Mouse (Mus musculus): ENCODE measurements around the gene Kcnh1. TPM values are rescaled to one million over a fixed set of nuclear protein-coding genes. Genes with fewer than 3 reads are reported as not detected.

Kcnh1 gene
- polyA plus RNA-seq, 2 experiments, result under 0.01 TPM; not detected in 1

GRCm38 (mm10) chr1:192300417-192300816, 109.8 kb downstream of the Kcnh1 start:
- no peak for TF ChIP-seq CTCF (IDR thresholded peaks at IDR 0.05; ENCODE audit: low read depth)
- TF ChIP-seq EP300 (IDR thresholded peaks at IDR 0.05; ENCODE audit: low read depth), result no peak
- no peaks in the 10 kb centered on the region for H3K9me3 ChIP-seq (ENCODE audit: control insufficient read depth, low read length)
- H3K27ac ChIP-seq, result no peak overlapping the region
- no peak overlapping the region for H3K4me3 ChIP-seq (ENCODE audit: insufficient read depth in 1 of 2, low read depth in 2 of 2, low read length in 2 of 2)
- 64% methylated on average over 7 of the region's 7 CpGs for WGBS (ENCODE audit: insufficient replicate concordance)
- DNase-seq (ENCODE audit: low read depth in 3 of 3, low spot score in 3 of 3), result no peak
- no peak overlapping the region for H3K9ac ChIP-seq (replicated peaks)
- no peaks in the 10 kb centered on the region; a peak in 1 of 4 replicates for H3K4me1 ChIP-seq (replicated peaks; ENCODE audit: control insufficient read depth in 2 of 2, insufficient read depth in 2 of 2, low read length in 1 of 2)
- ATAC-seq (ENCODE audit: insufficient read depth), result no peak
- no peak overlapping the region for H3K4me2 ChIP-seq (ENCODE audit: low read depth)
- H3K36me3 ChIP-seq (replicated peaks; ENCODE audit: control insufficient read depth, insufficient read depth, low read depth), result no peaks in the 10 kb centered on the region
- H3K27me3 ChIP-seq (ENCODE audit: control insufficient read depth, insufficient read depth, low read length), result no peaks in the 10 kb centered on the region

DNA sequence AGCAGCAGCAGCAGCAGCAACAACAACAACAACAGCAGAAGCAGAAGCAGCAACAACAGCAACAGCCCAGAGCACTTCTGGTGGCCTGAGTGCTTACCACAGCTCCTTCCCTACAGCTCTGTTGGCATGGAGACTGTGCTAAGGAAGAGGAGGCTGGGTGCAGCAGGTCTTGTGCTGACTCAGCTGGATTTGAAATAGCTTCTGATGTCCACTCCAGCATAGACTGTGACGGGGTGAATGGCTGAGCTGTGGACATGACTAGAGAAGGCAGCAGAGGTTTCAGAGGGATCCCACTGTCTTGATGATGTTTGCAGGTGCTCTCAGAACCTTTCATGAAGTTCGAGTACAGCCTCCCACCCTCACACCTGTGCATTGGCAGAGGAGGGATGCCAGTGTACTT, 113.0 kb downstream of the Kcnh1 start:
- Histone ChIP-seq H3K4me3 (ENCODE audit: insufficient read depth in 1 of 2, low read depth in 2 of 2, low read length in 2 of 2) (no peak overlapping the region), H3K4me2 (ENCODE audit: low read depth) (no peak overlapping the region), H3K27ac (no peak overlapping the region), H3K36me3 (replicated peaks; ENCODE audit: control insufficient read depth, insufficient read depth, low read depth) (no peaks in the 10 kb centered on the region), H3K9ac (replicated peaks) (no peak overlapping the region), H3K27me3 (ENCODE audit: control insufficient read depth, insufficient read depth, low read length) (no peaks in the 10 kb centered on the region), H3K9me3 (ENCODE audit: control insufficient read depth, low read length) (no peaks in the 10 kb centered on the region), H3K4me1 (replicated peaks; ENCODE audit: control insufficient read depth in 2 of 2, insufficient read depth in 2 of 2, low read length in 1 of 2) (no peaks in the 10 kb centered on the region; a peak in 1 of 4 replicates)
- ATAC-seq (ENCODE audit: insufficient read depth) (no peak), DNase-seq (ENCODE audit: low read depth in 3 of 3, low spot score in 3 of 3) (no peak)
- WGBS (ENCODE audit: insufficient replicate concordance), result 39% methylated on average over 2 of the region's 2 CpGs
- no peak for TF ChIP-seq EP300 (IDR thresholded peaks at IDR 0.05; ENCODE audit: low read depth)
- no peak for TF ChIP-seq CTCF (IDR thresholded peaks at IDR 0.05; ENCODE audit: low read depth)

DNA sequence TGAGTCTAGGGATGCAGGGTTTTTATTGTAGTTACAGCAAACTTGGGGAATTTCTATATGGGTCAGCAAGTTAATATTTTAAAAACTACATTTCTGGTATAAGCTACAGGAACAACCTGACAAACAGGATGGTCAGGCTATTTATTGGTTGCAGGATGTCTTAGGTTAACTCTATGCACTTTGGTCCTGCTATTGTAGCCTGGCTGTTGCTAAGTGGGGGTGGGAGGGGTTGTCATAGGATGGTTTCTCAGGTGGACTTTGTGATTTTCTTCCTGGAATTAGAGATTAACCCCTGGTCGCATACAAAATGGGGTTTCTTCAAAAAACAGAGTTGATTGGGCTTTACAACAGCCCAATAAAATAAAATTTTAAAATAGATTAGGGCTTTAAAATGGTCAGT, 114.6 kb downstream of the Kcnh1 start:
- 61% methylated on average over 1 of the region's 1 CpGs for WGBS (ENCODE audit: insufficient replicate concordance)

DNA sequence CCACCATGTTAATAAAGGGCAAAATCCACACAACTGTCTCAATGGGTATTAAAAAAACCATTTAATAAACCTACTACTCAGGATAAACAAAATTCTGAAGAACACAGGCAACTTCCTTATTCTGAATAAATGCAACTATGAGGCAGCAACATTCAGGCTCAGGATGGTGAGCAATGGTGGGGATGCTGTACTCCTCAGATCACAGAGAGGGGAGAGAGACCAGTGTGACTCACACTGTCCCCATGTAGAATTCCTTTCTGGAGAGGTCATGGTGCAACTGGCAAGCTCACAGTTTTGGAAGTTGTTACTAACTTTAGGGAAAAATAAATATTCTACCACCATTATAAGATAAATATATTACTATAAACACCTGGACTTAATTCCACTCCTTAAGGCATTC, 116.5 kb downstream of the Kcnh1 start:
- Histone ChIP-seq H3K27me3 (ENCODE audit: control insufficient read depth, insufficient read depth, low read length) (no peaks in the 10 kb centered on the region), H3K9me3 (ENCODE audit: control insufficient read depth, low read length) (no peaks in the 10 kb centered on the region), H3K9ac (replicated peaks) (no peak overlapping the region), H3K4me3 (ENCODE audit: insufficient read depth in 1 of 2, low read depth in 2 of 2, low read length in 2 of 2) (no peak overlapping the region), H3K36me3 (replicated peaks; ENCODE audit: control insufficient read depth, insufficient read depth, low read depth) (no peaks in the 10 kb centered on the region), H3K27ac (no peak overlapping the region), H3K4me2 (ENCODE audit: low read depth) (no peak overlapping the region), H3K4me1 (replicated peaks; ENCODE audit: control insufficient read depth in 2 of 2, insufficient read depth in 2 of 2, low read length in 1 of 2) (peaks cover 0 to 5% of the 10 kb centered on the region in 2 experiments; a peak in 3 of 4 replicates)
- TF ChIP-seq CTCF (IDR thresholded peaks at IDR 0.05; ENCODE audit: low read depth), result no peak
- no peak for TF ChIP-seq EP300 (IDR thresholded peaks at IDR 0.05; ENCODE audit: low read depth)
- ATAC-seq (ENCODE audit: insufficient read depth), result no peak
- no peak for DNase-seq (ENCODE audit: low read depth in 3 of 3, low spot score in 3 of 3)

More for the DNA sequence above, 114.6 kb downstream of the Kcnh1 start:
- no peak for ATAC-seq (ENCODE audit: insufficient read depth)
- Histone ChIP-seq H3K9ac (replicated peaks) (no peak overlapping the region), H3K27ac (no peak overlapping the region), H3K4me2 (ENCODE audit: low read depth) (no peak overlapping the region), H3K27me3 (ENCODE audit: control insufficient read depth, insufficient read depth, low read length) (no peaks in the 10 kb centered on the region), H3K36me3 (replicated peaks; ENCODE audit: control insufficient read depth, insufficient read depth, low read depth) (no peaks in the 10 kb centered on the region), H3K9me3 (ENCODE audit: control insufficient read depth, low read length) (no peaks in the 10 kb centered on the region), H3K4me3 (ENCODE audit: insufficient read depth in 1 of 2, low read depth in 2 of 2, low read length in 2 of 2) (no peak overlapping the region), H3K4me1 (replicated peaks; ENCODE audit: control insufficient read depth in 2 of 2, insufficient read depth in 2 of 2, low read length in 1 of 2) (no peaks in the 10 kb centered on the region)
- DNase-seq (ENCODE audit: low read depth in 3 of 3, low spot score in 3 of 3), result no peak
- TF ChIP-seq EP300 (IDR thresholded peaks at IDR 0.05; ENCODE audit: low read depth), result no peak
- TF ChIP-seq CTCF (IDR thresholded peaks at IDR 0.05; ENCODE audit: low read depth), result no peak

- no peak overlapping the region for H3K27ac ChIP-seq
- no peak overlapping the region for H3K4me2 ChIP-seq (ENCODE audit: low read depth)
These were observed 120.7 kb downstream of the Kcnh1 start for GRCm38 (mm10) chr1:192311298-192311697.

More at GRCm38 (mm10) chr1:192311298-192311697, 120.7 kb downstream of the Kcnh1 start:
- no peaks in the 10 kb centered on the region for H3K9me3 ChIP-seq (ENCODE audit: control insufficient read depth, low read length)
- H3K4me3 ChIP-seq (ENCODE audit: insufficient read depth in 1 of 2, low read depth in 2 of 2, low read length in 2 of 2), result no peak overlapping the region
- no peak for DNase-seq (ENCODE audit: low read depth in 3 of 3, low spot score in 3 of 3)
- no peaks in the 10 kb centered on the region for H3K27me3 ChIP-seq (ENCODE audit: control insufficient read depth, insufficient read depth, low read length)
- H3K36me3 ChIP-seq (replicated peaks; ENCODE audit: control insufficient read depth, insufficient read depth, low read depth), result no peaks in the 10 kb centered on the region
- peaks cover 0 to 17% of the 10 kb centered on the region in 2 experiments; a peak in 3 of 4 replicates for H3K4me1 ChIP-seq (replicated peaks; ENCODE audit: control insufficient read depth in 2 of 2, insufficient read depth in 2 of 2, low read length in 1 of 2)
- H3K9ac ChIP-seq (replicated peaks), result no peak overlapping the region
- ATAC-seq (ENCODE audit: insufficient read depth), result no peak
- TF ChIP-seq EP300 (IDR thresholded peaks at IDR 0.05; ENCODE audit: low read depth), result no peak
- TF ChIP-seq CTCF (IDR thresholded peaks at IDR 0.05; ENCODE audit: low read depth), result no peak

Measured in liver, embryonic 14.5 days (tissue).